Mouse (Mus musculus) hindbrain, embryonic 12.5 days (tissue): Measurements from ENCODE around the gene Scg3. TPM values are rescaled to one million over a fixed set of nuclear protein-coding genes. Genes with fewer than 3 reads are reported as not detected.
"Not testable (repeated sequence)": the region's sequence is repeated elsewhere in the genome, so short reads cannot be mapped to it uniquely, and the experiment has no call there.

Experiments used
- ATAC-seq: fragments of 200-750 bp; cut with Nextera tagmentation; 2 replicates; pipeline ENCODE4 v1.8.0; 2017; ENCODE audit warnings: moderate TSS enrichment; ENCODE audit not compliant: low FRiP score
- H3K27ac ChIP-seq: fragments of 300-500 bp; sonication (generic); 2 replicates; pipeline ENCODE4 v1.5.1; 2016; ENCODE audit warnings: mild to moderate bottlenecking
- H3K27me3 ChIP-seq: fragments of 300-500 bp; sonication (generic); 2 replicates; pipeline ENCODE4 v1.6.1; 2016; ENCODE audit warnings: mild to moderate bottlenecking
- H3K36me3 ChIP-seq: fragments of 300-500 bp; sonication (generic); 2 replicates; pipeline ENCODE4 v1.6.1; 2016; ENCODE audit warnings: mild to moderate bottlenecking
- H3K4me1 ChIP-seq: fragments of 300-500 bp; sonication (generic); 2 replicates; pipeline ENCODE4 v1.6.1; 2016
- H3K4me2 ChIP-seq: fragments of 300-500 bp; sonication (generic); replicated peaks from 2 replicates; pipeline ENCODE4 v1.6.1; 2016; ENCODE audit warnings: mild to moderate bottlenecking
- H3K4me3 ChIP-seq: fragments of 300-500 bp; sonication (generic); 2 replicates; pipeline ENCODE4 v1.5.1; 2016; ENCODE audit warnings: mild to moderate bottlenecking
- H3K9ac ChIP-seq: fragments of 300-500 bp; sonication (generic); 2 replicates; pipeline ENCODE4 v1.6.1; 2016; ENCODE audit warnings: mild to moderate bottlenecking, moderate library complexity
- H3K9me3 ChIP-seq: fragments of 300-500 bp; sonication (generic); replicated peaks from 2 replicates; pipeline ENCODE4 v1.6.1; 2016; ENCODE audit warnings: mild to moderate bottlenecking
- WGBS: fragments of 180-500 bp; shearing (Covaris S2); methylation state at CpG from one replicate; pipeline ENCODE4 v1.1.7; 2016; 5-methylcytosine and 5-hydroxymethylcytosine counted together
- polyA plus RNA-seq: library from polyadenylated mRNA; unstranded; fragments of >200 nt; fragmentation: Nextera tagmentation; extraction: Ambion mirVana; gene quantifications from 2 replicates; pipeline ENCODE4 v1.2.1, GENCODE M21; 2016

Gene Scg3
- polyA plus RNA-seq, 1 experiment from 2014 or later, result 84.0 TPM

- 88% methylated on average over 3 of the region's 3 CpGs for WGBS
- ATAC-seq, result no peak
- no peak overlapping the region for H3K4me2 ChIP-seq
- no peaks in the 10 kb centered on the region for H3K27me3 ChIP-seq
- no peak overlapping the region for H3K27ac ChIP-seq
- H3K36me3 ChIP-seq, result no peaks in the 10 kb centered on the region
- H3K9me3 ChIP-seq, result no peaks in the 10 kb centered on the region
- H3K9ac ChIP-seq, result no peak overlapping the region
- H3K4me1 ChIP-seq, result peaks cover 3% of the 10 kb centered on the region
- no peak overlapping the region for H3K4me3 ChIP-seq
Observed at GRCm38 (mm10) chr9:75621428-75621827, 62.4 kb downstream of the Scg3 start.

GRCm38 (mm10) chr9:75619761-75620160 is 64.1 kb downstream of the Scg3 start:
- H3K27ac ChIP-seq, H3K36me3 ChIP-seq, H3K4me2 ChIP-seq, H3K27me3 ChIP-seq, H3K4me1 ChIP-seq, ATAC-seq, H3K9ac ChIP-seq, H3K4me3 ChIP-seq, H3K9me3 ChIP-seq: not testable (repeated sequence)
- 100% methylated on average over 2 of the region's 2 CpGs for WGBS

GRCm38 (mm10) chr9:75618836-75619400 is 64.9 kb downstream of the Scg3 start:
- ATAC-seq, result no peak
- 84% methylated on average over 6 of the region's 6 CpGs for WGBS
- Histone ChIP-seq H3K4me1 (no peaks in the 10 kb centered on the region), H3K27ac (no peak overlapping the region), H3K9ac (no peak overlapping the region), H3K4me2 (no peak overlapping the region), H3K36me3 (no peaks in the 10 kb centered on the region), H3K9me3 (no peaks in the 10 kb centered on the region), H3K4me3 (no peak overlapping the region), H3K27me3 (no peaks in the 10 kb centered on the region)

GRCm38 (mm10) chr9:75616560-75616959 is 67.3 kb downstream of the Scg3 start:
- Histone ChIP-seq H3K4me2 (no peak overlapping the region), H3K36me3 (no peaks in the 10 kb centered on the region), H3K9me3 (no peaks in the 10 kb centered on the region), H3K27ac (no peak overlapping the region), H3K27me3 (no peaks in the 10 kb centered on the region), H3K4me1 (no peaks in the 10 kb centered on the region), H3K9ac (no peak overlapping the region), H3K4me3 (no peak overlapping the region)
- no peak for ATAC-seq
- 77% methylated on average over 3 of the region's 3 CpGs for WGBS

- peak within 1 kb of the TSS; percentile 78 for H3K9ac ChIP-seq
- peak within 1 kb of the TSS; percentile 91 for H3K27ac ChIP-seq
- H3K9me3 ChIP-seq, result no peaks in the 10 kb centered on the region
- peaks cover 5% of the 10 kb centered on the region; the same call in 1 of the 2 replicates for H3K4me1 ChIP-seq
- peak within 1 kb of the TSS; percentile 80 for H3K4me3 ChIP-seq
- H3K27me3 ChIP-seq, result no peaks in the 10 kb centered on the region
- peak; percentile 90 for ATAC-seq
- under 1% methylated on average over 74 of the region's 74 CpGs for WGBS
- no peaks in the 10 kb centered on the region for H3K36me3 ChIP-seq
- peak within 1 kb of the TSS; percentile 59 for H3K4me2 ChIP-seq
Observed at GRCm38 (mm10) chr9:75610571-75611493, 73.0 kb downstream of the Scg3 start, which contains the start of gene Tmod2. Tmod2 (minus strand) TSS chr9:75611325.

DNA sequence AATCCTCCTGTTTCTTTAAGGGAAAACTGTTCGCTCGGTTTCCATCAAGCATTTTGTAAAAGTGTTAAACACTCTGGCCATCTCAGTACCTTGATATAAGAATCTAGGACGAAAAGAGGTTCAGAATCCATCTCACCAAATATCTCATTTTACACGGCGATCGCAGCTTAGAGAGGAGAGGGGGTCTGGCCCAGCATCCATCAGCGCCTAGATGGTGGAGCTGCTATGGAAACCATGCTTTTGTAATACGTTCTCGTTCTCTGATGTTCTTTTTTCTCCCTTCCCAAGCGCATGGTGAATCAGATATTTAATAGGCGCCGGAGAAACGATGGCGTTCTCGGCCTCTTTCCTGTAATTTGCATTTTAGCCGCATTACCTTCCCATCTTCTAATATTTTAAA is 73.9 kb downstream of the Scg3 start:
- no peaks in the 10 kb centered on the region for H3K27me3 ChIP-seq
- H3K4me1 ChIP-seq, result peaks cover 5% of the 10 kb centered on the region; the same call in 1 of the 2 replicates
- no peaks in the 10 kb centered on the region for H3K9me3 ChIP-seq
- WGBS, result 13% methylated on average over 16 of the region's 16 CpGs
- peak overlapping the region; percentile 59 for H3K4me2 ChIP-seq
- H3K27ac ChIP-seq, result peak overlapping the region; percentile 91
- H3K9ac ChIP-seq, result peak overlapping the region; percentile 78
- ATAC-seq, result no peak
- H3K36me3 ChIP-seq, result peaks cover 4% of the 10 kb centered on the region; the same call in 1 of the 2 replicates
- peak overlapping the region; percentile 80 for H3K4me3 ChIP-seq

GRCm38 (mm10) chr9:75609505-75609904 is 74.4 kb downstream of the Scg3 start:
- Histone ChIP-seq H3K27me3 (no peaks in the 10 kb centered on the region), H3K9me3 (no peaks in the 10 kb centered on the region), H3K9ac (peak overlapping the region; percentile 78; the same call in 1 of the 2 replicates), H3K4me1 (peaks cover 5% of the 10 kb centered on the region; the same call in 1 of the 2 replicates), H3K4me2 (peak overlapping the region; percentile 59), H3K36me3 (peaks cover 9% of the 10 kb centered on the region), H3K4me3 (peak overlapping the region; percentile 80), H3K27ac (peak overlapping the region; percentile 91; the same call in 1 of the 2 replicates)
- 28% methylated on average over 1 of the region's 1 CpGs for WGBS
- ATAC-seq, result peak; percentile 51

GRCm38 (mm10) chr9:75607496-75607895 is 76.4 kb downstream of the Scg3 start:
- no peaks in the 10 kb centered on the region for H3K9me3 ChIP-seq
- no peak for ATAC-seq
- no peak overlapping the region for H3K4me3 ChIP-seq
- peaks cover 11% of the 10 kb centered on the region for H3K36me3 ChIP-seq
- no peak overlapping the region for H3K27ac ChIP-seq
- no peaks in the 10 kb centered on the region for H3K27me3 ChIP-seq
- no peak overlapping the region for H3K9ac ChIP-seq
- no peak overlapping the region for H3K4me2 ChIP-seq
- H3K4me1 ChIP-seq, result peaks cover 5% of the 10 kb centered on the region; the same call in 1 of the 2 replicates
- 90% methylated on average over 4 of the region's 4 CpGs for WGBS

- Histone ChIP-seq H3K27ac (no peak overlapping the region), H3K9me3 (no peaks in the 10 kb centered on the region), H3K4me2 (no peak overlapping the region), H3K9ac (no peak overlapping the region), H3K36me3 (peaks cover 17% of the 10 kb centered on the region), H3K4me1 (peaks cover 28% of the 10 kb centered on the region), H3K4me3 (no peak overlapping the region), H3K27me3 (no peaks in the 10 kb centered on the region)
- ATAC-seq, result no peak
- WGBS, result 50% methylated on average over 12 of the region's 12 CpGs
Observed at GRCm38 (mm10) chr9:75601510-75601909, 82.3 kb downstream of the Scg3 start.

- Histone ChIP-seq H3K4me1 (peaks cover 28% of the 10 kb centered on the region), H3K27me3 (no peaks in the 10 kb centered on the region), H3K4me3 (no peak overlapping the region), H3K9ac (no peak overlapping the region), H3K4me2 (no peak overlapping the region), H3K27ac (no peak overlapping the region; the same call in 1 of the 2 replicates), H3K9me3 (no peaks in the 10 kb centered on the region), H3K36me3 (peaks cover 20% of the 10 kb centered on the region)
- no peak for ATAC-seq
- 74% methylated on average over 7 of the region's 7 CpGs for WGBS
Observed at GRCm38 (mm10) chr9:75600166-75600934, 83.5 kb downstream of the Scg3 start.

- peaks cover 18% of the 10 kb centered on the region for H3K36me3 ChIP-seq
- peak; percentile 91 for ATAC-seq
- WGBS, result 38% methylated on average over 5 of the region's 5 CpGs
- H3K4me1 ChIP-seq, result peaks cover 28% of the 10 kb centered on the region
- H3K4me2 ChIP-seq, result no peak overlapping the region
- H3K9me3 ChIP-seq, result no peaks in the 10 kb centered on the region
- H3K27me3 ChIP-seq, result no peaks in the 10 kb centered on the region
- peak overlapping the region; percentile 24; the same call in 1 of the 2 replicates for H3K27ac ChIP-seq
- H3K4me3 ChIP-seq, result no peak overlapping the region
- H3K9ac ChIP-seq, result no peak overlapping the region
Observed at GRCm38 (mm10) chr9:75599191-75599841, 84.5 kb downstream of the Scg3 start.
